Comparison of ENCODE assay signal across 8 mouse cellular contexts in genomic region chr10:70519640-70520099, GRCm38 (mm10).
DNase-seq lines count a peak whose midpoint lies in the region; ATAC-seq lines count a peak whose summit lies in the region.

No protein-coding gene starts in this region.

- H3K4me2 ChIP-seq in neural tube, embryonic 11.5 days (ENCODE audit: low read depth) = peak overlapping the region; percentile 90
- peak overlapping the region; percentile 74 for H3K4me2 ChIP-seq in hindbrain, embryonic 16.5 days (ENCODE audit: low read length)

- peak overlapping the region; percentile 57 for H3K9ac ChIP-seq in neural tube, embryonic 11.5 days (ENCODE audit: low read length)
- peak overlapping the region; percentile 65 for H3K9ac ChIP-seq in hindbrain, embryonic 16.5 days (ENCODE audit: low read depth, low read length)

- 6% methylated on average over 14 of the region's 14 CpGs for WGBS in neural tube, embryonic 11.5 days
- WGBS in hindbrain, embryonic 16.5 days = 9% methylated on average over 14 of the region's 14 CpGs

- no peaks in the 10 kb centered on the region for H3K36me3 ChIP-seq in neural tube, embryonic 11.5 days (ENCODE audit: control insufficient read depth, insufficient read depth, low read length)
- peaks cover 6% of the 10 kb centered on the region for H3K36me3 ChIP-seq in hindbrain, embryonic 16.5 days (ENCODE audit: control insufficient read depth, insufficient read depth, low read length)

- peaks cover 9% of the 10 kb centered on the region for H3K4me1 ChIP-seq in neural tube, embryonic 11.5 days (ENCODE audit: control insufficient read depth, insufficient read depth, low read length)
- peaks cover 21% of the 10 kb centered on the region for H3K4me1 ChIP-seq in hindbrain, embryonic 16.5 days (ENCODE audit: control insufficient read depth, insufficient read depth, low read depth, low read length)

- H3K9me3 ChIP-seq in neural tube, embryonic 11.5 days (ENCODE audit: control insufficient read depth, low read length) = no peaks in the 10 kb centered on the region
- H3K9me3 ChIP-seq in hindbrain, embryonic 16.5 days (ENCODE audit: control insufficient read depth, low read length) = no peaks in the 10 kb centered on the region

- no peak for DNase-seq in frontal cortex, postnatal 10 days (ENCODE audit: low spot score in 2 of 2)
- DNase-seq in neural tube, embryonic 11.5 days (ENCODE audit: low spot score) = peak; percentile 21
- DNase-seq in neural tube, embryonic 10.5 days (ENCODE audit: extremely low spot score, low spot score) = no peak
- DNase-seq in right cerebral cortex, postnatal 25 days = peak; percentile 49
- DNase-seq in ovary, adult 18-20 months (ENCODE audit: low spot score) = no peak
- DNase-seq in lung, postnatal 4 days = no peak

- ATAC-seq in frontal cortex, adult (ENCODE audit: low TSS enrichment) = peak; percentile 36
- ATAC-seq in neural tube, embryonic 11.5 days (ENCODE audit: insufficient read depth, low FRiP score, low TSS enrichment) = peak; percentile 42; the same call in 1 of the 2 replicates
- peak; percentile 15; the same call in 1 of the 2 replicates for ATAC-seq in hindbrain, embryonic 16.5 days

- peak overlapping the region; percentile 45 for H3K4me3 ChIP-seq in neural tube, embryonic 11.5 days (ENCODE audit: low read depth, low read length)
- H3K4me3 ChIP-seq in hindbrain, embryonic 16.5 days (ENCODE audit: low read length) = peak overlapping the region; percentile 45

- no peak overlapping the region for H3K27ac ChIP-seq in neural tube, embryonic 11.5 days (ENCODE audit: low read depth, low read length)
- H3K27ac ChIP-seq in hindbrain, embryonic 16.5 days (ENCODE audit: low read depth, low read length) = peak overlapping the region; percentile 76; the same call in 1 of the 2 replicates

- H3K27me3 ChIP-seq in neural tube, embryonic 11.5 days (ENCODE audit: control insufficient read depth, insufficient read depth, low read length) = no peaks in the 10 kb centered on the region
- no peaks in the 10 kb centered on the region for H3K27me3 ChIP-seq in hindbrain, embryonic 16.5 days (replicated peaks; ENCODE audit: control insufficient read depth, insufficient read depth, low read length)

Comparison
In these comparisons a context has a peak if more than half of its experiments do, and no peak if none do; other contexts are left out.
1. DNase-seq: peak in neural tube, embryonic 11.5 days (single experiment) and right cerebral cortex, postnatal 25 days (single experiment); none in frontal cortex, postnatal 10 days (0 of 2), neural tube, embryonic 10.5 days (single experiment), ovary, adult 18-20 months (single experiment) and lung, postnatal 4 days (0 of 2).
2. Peak in every context shown above with its lines, with median percentiles within 50 percentile points of each other: ATAC-seq.